Mouse (Mus musculus) embryonic facial prominence, embryonic 15.5 days (tissue): ENCODE measurements at regions not wholly inside any gene's neighbourhood (a gene's known extent, or its start where the extent isn't known, plus 50 kb on each side); places are given as distances from the start of the nearest gene placed in this dataset.
A peak's percentile ranks its signal among the peaks of the same experiment; 100 is the strongest.
"Not testable (repeated sequence)": the region's sequence is repeated elsewhere in the genome, so short reads cannot be mapped to it uniquely, and the experiment has no call there.

Source experiments
- ATAC-seq: fragments of 200-750 bp; cut with Nextera tagmentation; 2 replicates; pipeline ENCODE4 v1.8.0; 2017; ENCODE audit warnings: low read depth, moderate TSS enrichment; ENCODE audit not compliant: insufficient number of reproducible peaks, low FRiP score, low TSS enrichment
- H3K27ac ChIP-seq: fragments of 300-500 bp; sonication (generic); replicated peaks from 2 replicates; pipeline ENCODE4 v1.5.1; 2015; ENCODE audit warnings: mild to moderate bottlenecking, inconsistent platforms
- H3K27me3 ChIP-seq: fragments of 300-500 bp; sonication (generic); 2 replicates; pipeline ENCODE4 v1.6.1; 2015; ENCODE audit warnings: inconsistent platforms
- H3K36me3 ChIP-seq: fragments of 300-500 bp; sonication (generic); 2 replicates; pipeline ENCODE4 v1.6.1; 2015; ENCODE audit warnings: mild to moderate bottlenecking, inconsistent platforms
- H3K4me1 ChIP-seq: fragments of 300-500 bp; sonication (generic); 2 replicates; pipeline ENCODE4 v1.6.1; 2015; ENCODE audit warnings: inconsistent platforms
- H3K4me2 ChIP-seq: fragments of 300-500 bp; sonication (generic); replicated peaks from 2 replicates; pipeline ENCODE4 v1.6.1; 2015; ENCODE audit warnings: mild to moderate bottlenecking, inconsistent platforms
- H3K4me3 ChIP-seq: fragments of 300-500 bp; sonication (generic); replicated peaks from 2 replicates; pipeline ENCODE4 v1.5.1; 2015; ENCODE audit warnings: mild to moderate bottlenecking, inconsistent platforms
- H3K9ac ChIP-seq: fragments of 300-500 bp; sonication (generic); 2 replicates; pipeline ENCODE4 v1.6.1; 2015; ENCODE audit warnings: inconsistent platforms
- H3K9me3 ChIP-seq: fragments of 300-500 bp; sonication (generic); replicated peaks from 2 replicates; pipeline ENCODE4 v1.6.1; 2016; ENCODE audit warnings: inconsistent platforms
- whole genome bisulfite sequencing: fragments of 180-500 bp; shearing (Covaris S2); methylation state at CpG from one replicate; pipeline ENCODE4 v1.1.7; 2015; 5-methylcytosine and 5-hydroxymethylcytosine counted together

GRCm38 (mm10) chr17:14144082-14144481 lies 60.0 kb downstream of the Dact2 start:
- peak; percentile 54 for ATAC-seq
- Histone ChIP-seq H3K4me2 (no peak overlapping the region), H3K4me1 (0 out of 2 replicates have a peak, but pooled peaks cover 4% of the 10 kb centered on the region), H3K36me3 (no peaks in the 10 kb centered on the region), H3K9ac (no peak overlapping the region), H3K27ac (no peak overlapping the region), H3K4me3 (no peak overlapping the region), H3K27me3 (no peaks in the 10 kb centered on the region), H3K9me3 (no peaks in the 10 kb centered on the region)
- 52% methylated on average over 7 of the region's 7 CpGs for WGBS

GRCm38 (mm10) chr17:14141669-14142068 lies 62.4 kb downstream of the Dact2 start:
- 66% methylated on average over 5 of the region's 5 CpGs for WGBS
- Histone ChIP-seq H3K36me3 (no peaks in the 10 kb centered on the region), H3K9ac (no peak overlapping the region), H3K4me1 (0 out of 2 replicates have a peak, but pooled peaks cover 4% of the 10 kb centered on the region), H3K27me3 (no peaks in the 10 kb centered on the region), H3K9me3 (no peaks in the 10 kb centered on the region), H3K4me3 (no peak overlapping the region), H3K4me2 (no peak overlapping the region), H3K27ac (no peak overlapping the region)
- no peak for ATAC-seq

GRCm38 (mm10) chr17:14140266-14140665 lies 63.8 kb downstream of the Dact2 start:
- H3K4me2 ChIP-seq: no peak overlapping the region
- H3K36me3 ChIP-seq: no peaks in the 10 kb centered on the region
- WGBS: 50% methylated on average over 2 of the region's 2 CpGs
- no peak overlapping the region for H3K9ac ChIP-seq
- H3K4me3 ChIP-seq: no peak overlapping the region
- no peak overlapping the region for H3K27ac ChIP-seq
- no peaks in the 10 kb centered on the region for H3K27me3 ChIP-seq
- no peak for ATAC-seq
- H3K9me3 ChIP-seq: no peaks in the 10 kb centered on the region
- H3K4me1 ChIP-seq: 0 out of 2 replicates have a peak, but pooled peaks cover 4% of the 10 kb centered on the region

GRCm38 (mm10) chr17:14138941-14139340 lies 65.2 kb downstream of the Dact2 start:
- Histone ChIP-seq H3K36me3 (no peaks in the 10 kb centered on the region), H3K27me3 (no peaks in the 10 kb centered on the region), H3K9ac (no peak overlapping the region), H3K4me1 (0 out of 2 replicates have a peak, but pooled peaks cover 4% of the 10 kb centered on the region), H3K9me3 (no peaks in the 10 kb centered on the region), H3K4me2 (no peak overlapping the region), H3K4me3 (no peak overlapping the region), H3K27ac (no peak overlapping the region)
- ATAC-seq: no peak
- WGBS: 63% methylated on average over 5 of the region's 5 CpGs

- WGBS: 54% methylated on average over 6 of the region's 6 CpGs
- no peak for ATAC-seq
- H3K4me1 ChIP-seq: 0 out of 2 replicates have a peak, but pooled peaks cover 4% of the 10 kb centered on the region
- no peak overlapping the region for H3K4me2 ChIP-seq
- no peaks in the 10 kb centered on the region for H3K36me3 ChIP-seq
- H3K9me3 ChIP-seq: no peaks in the 10 kb centered on the region
- no peaks in the 10 kb centered on the region for H3K27me3 ChIP-seq
- no peak overlapping the region for H3K9ac ChIP-seq
- H3K27ac ChIP-seq: no peak overlapping the region
- no peak overlapping the region for H3K4me3 ChIP-seq
These were observed 67.3 kb downstream of the Dact2 start for GRCm38 (mm10) chr17:14136702-14137315.

- H3K9ac ChIP-seq: no peak overlapping the region
- no peaks in the 10 kb centered on the region for H3K9me3 ChIP-seq
- no peak overlapping the region for H3K4me2 ChIP-seq
- no peak for ATAC-seq
- no peaks in the 10 kb centered on the region for H3K36me3 ChIP-seq
- H3K4me1 ChIP-seq: no peaks in the 10 kb centered on the region
- no peaks in the 10 kb centered on the region for H3K27me3 ChIP-seq
- 69% methylated on average over 3 of the region's 3 CpGs for WGBS
- H3K4me3 ChIP-seq: no peak overlapping the region
- H3K27ac ChIP-seq: no peak overlapping the region
These were observed 69.5 kb downstream of the Dact2 start for GRCm38 (mm10) chr17:14134604-14135003.

GRCm38 (mm10) chr17:14133986-14134385 lies 70.1 kb downstream of the Dact2 start:
- 64% methylated on average over 2 of the region's 2 CpGs for WGBS
- H3K4me1 ChIP-seq: no peaks in the 10 kb centered on the region
- no peak overlapping the region for H3K4me2 ChIP-seq
- H3K27ac ChIP-seq: no peak overlapping the region
- H3K9me3 ChIP-seq: no peaks in the 10 kb centered on the region
- H3K4me3 ChIP-seq: no peak overlapping the region
- ATAC-seq: no peak
- no peaks in the 10 kb centered on the region for H3K27me3 ChIP-seq
- H3K9ac ChIP-seq: no peak overlapping the region
- no peaks in the 10 kb centered on the region for H3K36me3 ChIP-seq

- not testable (repeated sequence) for H3K4me1 ChIP-seq, H3K4me2 ChIP-seq, H3K27ac ChIP-seq, H3K4me3 ChIP-seq, H3K27me3 ChIP-seq, H3K36me3 ChIP-seq, H3K9me3 ChIP-seq, ATAC-seq, H3K9ac ChIP-seq
- WGBS: 19% methylated on average over 2 of the region's 2 CpGs
These were observed 67.7 kb upstream of the Gm7358 start for GRCm38 (mm10) chr17:14127031-14127430.

- H3K27me3 ChIP-seq: no peaks in the 10 kb centered on the region
- no peaks in the 10 kb centered on the region for H3K9me3 ChIP-seq
- 67% methylated on average over 3 of the region's 3 CpGs for WGBS
- H3K4me3 ChIP-seq: no peak overlapping the region
- no peak overlapping the region for H3K27ac ChIP-seq
- no peak overlapping the region for H3K4me2 ChIP-seq
- no peaks in the 10 kb centered on the region for H3K4me1 ChIP-seq
- no peak for ATAC-seq
- H3K36me3 ChIP-seq: no peaks in the 10 kb centered on the region
- H3K9ac ChIP-seq: no peak overlapping the region
These were observed 59.5 kb upstream of the Gm7358 start for GRCm38 (mm10) chr17:14118863-14119262.

GRCm38 (mm10) chr17:14116223-14116622 lies 56.9 kb upstream of the Gm7358 start:
- WGBS: 60% methylated on average over 2 of the region's 2 CpGs
- Histone ChIP-seq H3K4me2 (no peak overlapping the region), H3K27me3 (no peaks in the 10 kb centered on the region), H3K36me3 (no peaks in the 10 kb centered on the region), H3K4me1 (no peaks in the 10 kb centered on the region), H3K9me3 (no peaks in the 10 kb centered on the region), H3K27ac (no peak overlapping the region), H3K4me3 (no peak overlapping the region), H3K9ac (no peak overlapping the region)
- no peak for ATAC-seq

GRCm38 (mm10) chr17:14114856-14115255 lies 55.5 kb upstream of the Gm7358 start:
- Histone ChIP-seq H3K9me3 (no peaks in the 10 kb centered on the region), H3K4me2 (no peak overlapping the region), H3K4me3 (no peak overlapping the region), H3K27me3 (no peaks in the 10 kb centered on the region), H3K9ac (no peak overlapping the region), H3K36me3 (no peaks in the 10 kb centered on the region), H3K4me1 (no peaks in the 10 kb centered on the region), H3K27ac (no peak overlapping the region)
- ATAC-seq: no peak
- 70% methylated on average over 2 of the region's 2 CpGs for WGBS

- 16% methylated on average over 1 of the region's 1 CpGs for WGBS
- H3K4me1 ChIP-seq, ATAC-seq, H3K4me2 ChIP-seq, H3K4me3 ChIP-seq, H3K9me3 ChIP-seq, H3K27me3 ChIP-seq, H3K27ac ChIP-seq, H3K36me3 ChIP-seq, H3K9ac ChIP-seq: not testable (repeated sequence)
These were observed 52.4 kb upstream of the Gm7358 start for GRCm38 (mm10) chr17:14111692-14112091.
